Mouse (Mus musculus) urinary bladder, postnatal 10 days (tissue): ENCODE results near the gene Cntf.
A peak's percentile ranks its signal among the peaks of the same experiment; 100 is the strongest.

ENCODE experiments used
- DNase-seq: peaks from one replicate; pipeline ENCODE4 v3.0.0; 2022; ENCODE audit warnings: low spot score

Cntf gene

GRCm38 (mm10) chr19:12765308-12765707 is at the start of gene Cntf:
Cntf (minus strand) TSS chr19:12765632.
- DNase-seq: no peak

DNA sequence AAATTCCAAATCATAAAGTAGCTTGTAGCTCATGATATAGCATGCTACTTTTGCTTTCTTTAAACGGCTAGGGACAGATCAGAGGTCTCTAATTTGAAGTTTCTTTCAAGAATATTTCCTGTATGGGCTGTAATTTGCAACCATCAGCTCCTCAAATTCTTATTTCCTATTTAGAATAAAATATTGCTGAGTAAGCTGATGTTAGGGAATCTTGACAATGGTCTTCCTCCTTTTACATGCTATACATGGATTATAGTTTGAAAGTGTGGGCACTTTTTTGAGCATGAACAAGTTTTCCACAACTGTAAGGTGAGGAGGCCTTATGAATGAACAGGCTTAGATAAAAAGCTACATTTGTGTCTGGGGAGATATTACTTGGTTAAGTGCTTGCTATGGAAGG is 48.5 kb upstream of the Cntf start:
- no peak for DNase-seq

- no peak for DNase-seq
Measured at GRCm38 (mm10) chr19:12812644-12813364, 47.4 kb upstream of the Cntf start.

DNA sequence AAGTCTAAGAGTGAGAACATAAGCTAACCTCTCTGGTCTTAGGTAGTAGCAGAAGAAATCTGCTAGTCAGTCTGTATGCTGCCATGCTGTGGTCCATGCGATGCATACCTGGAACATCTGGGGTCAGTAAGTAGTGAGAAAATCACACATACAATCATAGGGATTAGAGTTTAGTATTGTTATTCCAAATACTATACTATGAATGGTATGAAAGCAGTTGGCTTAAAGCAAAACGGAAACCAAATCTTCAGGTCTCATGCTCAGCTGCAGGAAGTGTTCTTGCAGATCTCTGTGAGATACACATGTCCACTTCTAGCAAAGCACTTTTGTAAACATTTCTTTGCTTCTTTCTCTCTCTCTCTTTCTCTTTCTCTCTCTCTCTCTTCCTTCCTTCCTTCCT is 40.8 kb upstream of the Cntf start:
- DNase-seq: no peak

DNA sequence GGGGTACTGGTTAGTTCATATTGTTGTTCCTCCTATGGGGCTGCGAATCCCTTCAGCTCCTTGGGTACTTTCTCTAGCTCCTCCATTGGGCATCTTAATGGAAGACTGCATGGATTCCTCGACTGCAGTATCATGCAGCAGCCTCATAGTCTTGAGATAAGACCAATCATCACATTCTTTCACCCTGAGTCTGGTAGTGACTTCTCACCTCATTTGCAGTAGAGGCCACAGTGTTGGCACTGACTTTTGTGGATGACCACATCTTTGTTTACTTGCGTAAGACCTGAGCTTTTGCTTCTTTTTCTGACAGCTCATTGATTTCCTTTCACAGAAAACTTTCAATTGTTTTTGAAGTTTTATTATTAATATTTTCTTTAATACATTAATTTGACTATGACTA is 40.3 kb upstream of the Cntf start:
- DNase-seq: no peak

DNA sequence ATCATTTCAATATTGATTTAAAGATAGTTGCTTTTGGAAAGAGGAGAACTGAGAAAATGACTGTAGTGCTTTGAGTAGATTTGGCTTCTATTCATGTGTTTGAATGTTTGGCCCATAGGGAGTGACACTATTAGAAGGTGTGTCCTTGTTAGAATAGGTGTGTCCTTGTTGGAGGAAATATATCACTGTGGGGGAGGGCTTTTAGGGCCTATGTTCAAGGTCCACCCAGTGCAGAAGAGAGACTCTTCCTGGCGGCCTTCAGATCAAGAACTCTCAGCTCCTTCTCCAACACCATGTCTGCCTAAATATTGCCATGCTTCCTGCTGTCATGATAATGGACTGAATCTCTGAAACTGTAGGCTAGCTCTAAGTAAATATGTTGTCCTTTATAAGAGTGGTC is 38.8 kb upstream of the Cntf start:
- DNase-seq: no peak

DNA sequence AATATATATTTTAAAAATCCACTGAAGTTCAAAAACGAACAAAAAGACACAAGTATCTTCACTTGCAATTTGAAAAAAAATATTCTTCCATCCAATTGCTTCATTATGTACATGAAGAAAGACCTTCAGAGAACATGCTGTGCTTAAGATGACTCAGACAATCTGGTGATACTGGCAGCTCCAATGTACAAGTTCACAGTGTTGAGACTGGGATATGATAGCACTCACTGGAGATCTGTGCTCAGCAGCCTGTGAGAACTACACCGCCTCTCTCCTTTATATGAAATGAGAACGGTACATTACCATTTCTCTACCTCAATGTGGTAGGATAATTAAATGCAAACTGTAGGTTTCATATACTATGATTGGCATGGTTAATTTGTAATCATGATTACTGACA is 37.4 kb upstream of the Cntf start:
- no peak for DNase-seq

GRCm38 (mm10) chr19:12801046-12801445 is 35.6 kb upstream of the Cntf start:
- no peak for DNase-seq

DNA sequence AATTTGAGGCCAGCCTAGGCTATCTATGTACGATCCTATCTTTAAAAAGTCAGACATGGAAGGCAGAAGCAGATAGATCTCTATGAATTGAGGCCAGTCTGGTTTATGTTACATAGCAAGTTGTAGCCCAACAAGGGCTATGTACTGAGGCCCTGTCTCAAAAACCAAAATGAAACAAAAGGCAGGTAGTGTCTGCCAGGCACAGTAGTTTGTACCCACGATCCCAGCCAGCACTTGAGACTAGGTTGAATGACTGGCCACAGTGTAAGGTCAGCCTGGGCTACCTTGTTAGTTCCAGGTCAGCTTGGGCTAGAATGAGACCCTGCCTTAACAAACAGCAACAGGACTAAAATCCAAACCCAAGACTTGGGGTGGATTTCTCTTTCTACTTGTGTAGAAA is 35.2 kb upstream of the Cntf start:
- no peak for DNase-seq

GRCm38 (mm10) chr19:12799081-12799480 is 33.6 kb upstream of the Cntf start:
- no peak for DNase-seq

DNA sequence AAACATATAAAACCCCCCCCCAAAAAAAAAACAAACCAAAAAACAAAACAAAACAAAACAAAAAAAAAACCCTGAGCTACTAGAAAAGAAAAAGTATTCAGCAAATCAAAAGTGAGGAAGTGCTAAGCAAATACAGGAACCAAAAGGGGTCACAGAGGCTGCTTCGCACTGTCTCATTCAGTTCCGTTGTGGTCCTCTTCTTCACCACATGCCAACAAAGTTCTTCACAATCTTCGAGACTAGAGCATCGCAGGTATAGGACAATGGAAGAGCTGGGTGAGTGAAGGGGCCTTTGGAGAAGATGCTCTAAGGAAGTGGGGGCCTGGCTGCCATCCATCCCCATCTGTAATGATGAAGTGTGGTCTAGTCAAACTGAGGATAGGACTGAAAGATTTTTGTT is 33.0 kb upstream of the Cntf start:
- DNase-seq: no peak

- no peak for DNase-seq
Measured at GRCm38 (mm10) chr19:12797071-12797470, 31.6 kb upstream of the Cntf start.

- DNase-seq: peak; percentile 18
Measured at GRCm38 (mm10) chr19:12796328-12796931, 31.0 kb upstream of the Cntf start.

DNA sequence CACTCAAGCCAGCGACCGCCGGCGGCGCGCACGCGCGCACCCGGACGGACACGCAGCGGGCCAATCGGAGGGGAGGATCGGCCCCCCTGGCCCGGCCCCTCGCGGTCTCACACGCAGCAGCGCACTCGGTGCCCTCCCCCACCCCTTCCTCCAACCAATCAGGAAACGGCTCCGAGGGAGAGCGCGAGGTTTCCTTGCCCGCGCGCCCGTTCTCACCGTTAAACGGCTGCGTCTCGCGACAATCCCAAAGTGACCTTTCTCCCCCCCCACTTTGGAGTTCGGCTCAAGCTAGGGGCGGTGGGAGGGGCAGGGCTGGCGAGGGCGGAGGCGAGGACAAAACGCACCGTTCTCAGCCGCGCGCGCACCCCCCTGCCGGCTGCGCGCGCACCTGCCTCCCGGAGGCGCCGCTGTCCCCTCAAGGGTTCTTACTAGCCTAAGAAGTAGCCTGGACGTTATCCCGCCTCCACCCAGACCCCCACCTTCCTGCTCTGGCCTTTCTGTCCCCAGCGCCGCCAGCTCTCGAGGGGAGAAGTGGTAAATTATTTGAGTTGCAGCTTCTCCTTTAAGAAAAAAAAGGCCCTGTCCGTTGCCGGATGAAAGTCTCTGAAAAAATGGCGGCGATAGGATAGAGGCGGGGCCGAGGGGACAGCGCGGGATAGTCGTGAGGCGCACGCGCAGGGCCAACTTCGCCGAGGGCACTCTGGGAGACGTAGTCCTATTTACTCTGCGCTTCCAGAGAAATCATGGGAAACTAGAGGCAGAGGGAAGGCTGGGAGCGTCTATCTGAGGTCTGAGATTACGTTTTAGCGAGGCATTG is 30.3 kb upstream of the Cntf start, which contains the start of the genes Zfp91 and Lpxn:
TSS of gene Zfp91 (minus strand) at position 616 of the 817 bp plus-strand sequence.
TSS of gene Lpxn (plus strand) at position 683 of the 817 bp plus-strand sequence.
- peak; percentile 86 for DNase-seq

DNA sequence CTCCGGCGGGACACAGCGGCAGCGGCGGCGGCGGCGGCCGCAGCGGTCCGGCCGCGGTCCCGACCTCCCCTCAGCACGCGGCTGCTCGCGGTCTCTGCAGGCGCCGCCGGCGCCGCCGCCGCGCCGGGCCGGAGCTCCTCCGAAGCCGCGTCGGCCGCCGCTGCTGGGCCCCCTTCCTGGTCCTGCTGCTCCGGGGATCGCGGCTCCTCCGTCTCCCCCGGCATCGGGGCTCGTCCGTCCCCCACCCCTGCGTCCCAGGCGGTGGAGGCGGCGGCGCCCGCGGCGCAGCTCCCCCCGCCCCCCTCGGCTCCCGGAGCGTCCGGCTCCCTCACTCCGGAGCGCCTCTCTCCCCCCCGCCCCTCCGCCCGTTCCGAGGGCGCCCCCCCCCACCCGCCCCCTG is 29.7 kb upstream of the Cntf start:
- peak; percentile 11 for DNase-seq

- DNase-seq: peak; percentile 83
Measured at GRCm38 (mm10) chr19:12794056-12795044, 28.9 kb upstream of the Cntf start.

- DNase-seq: no peak
Measured at GRCm38 (mm10) chr19:12792374-12792773, 26.9 kb upstream of the Cntf start.

- no peak for DNase-seq
Measured at GRCm38 (mm10) chr19:12787721-12788120, 22.3 kb upstream of the Cntf start.

GRCm38 (mm10) chr19:12786803-12787395 is 21.5 kb upstream of the Cntf start:
- DNase-seq: no peak

DNA sequence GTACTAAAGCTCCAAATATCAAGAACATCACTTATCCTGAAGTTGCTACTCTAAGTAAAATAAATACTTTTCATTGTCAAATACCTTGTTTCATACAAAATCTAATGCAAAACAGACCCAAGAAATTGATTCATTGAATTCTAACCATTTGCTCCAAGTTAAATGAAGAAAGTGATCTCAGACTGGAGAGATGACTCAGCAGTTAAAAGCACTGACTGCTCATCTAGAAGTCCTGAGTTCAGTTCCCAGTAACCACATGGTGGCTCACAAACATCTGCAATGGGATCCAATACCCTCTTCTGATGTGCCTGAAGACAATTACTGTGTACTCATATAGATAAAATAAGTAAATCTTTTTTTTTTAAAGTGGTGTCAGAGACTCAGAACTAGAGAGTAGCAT is 15.0 kb upstream of the Cntf start:
- DNase-seq: no peak

DNA sequence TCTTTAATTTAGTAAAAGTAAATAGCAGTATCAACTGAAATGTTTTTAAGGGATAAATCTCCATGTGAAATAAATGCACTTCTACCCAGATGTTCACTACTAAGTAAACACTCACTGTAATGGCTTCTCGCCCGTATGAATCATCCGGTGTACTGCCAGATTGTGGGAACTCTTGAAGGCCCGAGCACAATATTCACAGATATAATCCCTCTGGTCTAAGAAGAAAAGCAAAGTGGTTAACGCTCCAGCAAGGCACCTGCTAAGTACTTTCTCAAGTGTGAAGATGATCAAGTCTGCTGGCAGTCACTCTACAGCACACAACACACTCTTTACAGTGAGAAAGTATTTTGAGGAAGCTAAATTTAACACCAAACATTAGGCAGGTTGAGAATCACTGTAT is 5.5 kb upstream of the Cntf start:
- no peak for DNase-seq
